Mouse (Mus musculus) cerebellum, adult 2 months (tissue): ENCODE measurements around the gene C5ar1.

Experiments used
- CTCF ChIP-seq: fragments of 200-500 bp; IDR thresholded peaks from 2 replicates; pipeline ENCODE4 v1.5.1; 2011; ENCODE audit warnings: low read depth, mild to moderate bottlenecking, control low read depth, low read length, moderate library complexity, borderline replicate concordance; ENCODE audit not compliant: insufficient read depth
- POLR2A ChIP-seq: fragments of 200-500 bp; IDR thresholded peaks from 2 replicates; pipeline ENCODE4 v1.6.1; 2011; ENCODE audit warnings: low read length, control low read depth, borderline replicate concordance; ENCODE audit not compliant: insufficient read depth

GRCm38 (mm10) chr7:16197166-16197565 is 62.2 kb downstream of the C5ar1 start:
- TF ChIP-seq POLR2A (no peak), CTCF (no peak)
